Mouse (Mus musculus) mouse embryonic stem cell (cell line): ENCODE data around the gene Porcn.

Source experiments
- in situ Hi-C, 2 experiments: fragments of 300-500 bp; cut with MboI; formaldehyde crosslinking; loops; 1 replicate in 1 of 2; 3 replicates in 1 of 2; pipeline ENCODE4 v1.14.3; 2019 to 2020; ENCODE audit warnings: low sequenced_read_pairs in 2 of 2, low pct_unique_long_range_greater_than_20kb in 1 of 2, mixed read lengths in 1 of 2; ENCODE audit not compliant: unreplicated experiment in 1 of 2

The Porcn gene

GRCm38 (mm10) chrX:8206015-8206693 is at the start of gene Porcn:
TSS of gene Porcn (minus strand) at chrX:8206525.
- in situ Hi-C loops = no loop called here

DNA sequence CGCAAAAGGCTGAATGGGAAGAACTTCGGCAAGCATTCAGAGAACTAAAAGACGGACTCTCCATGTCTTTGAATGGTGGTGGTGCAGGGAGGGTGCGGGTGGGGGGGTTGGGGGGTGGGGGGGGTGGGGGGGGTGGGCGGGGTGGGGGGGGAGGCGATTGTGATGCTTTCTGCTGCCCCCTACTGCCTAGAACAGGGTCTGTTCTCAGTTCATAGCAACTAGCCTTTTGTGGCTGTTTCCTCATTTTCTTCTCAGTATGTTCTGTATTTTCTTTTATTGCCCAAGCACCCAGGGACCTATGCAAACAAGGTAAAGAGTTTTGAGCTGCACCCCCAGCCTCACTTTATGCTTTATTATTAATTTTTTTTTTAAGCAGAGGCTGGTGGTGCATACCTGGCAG is 49.5 kb upstream of the Porcn start:
- in situ Hi-C loops = no loop called here

GRCm38 (mm10) chrX:8253711-8254110 is 47.4 kb upstream of the Porcn start:
- in situ Hi-C loops = no loop called here

DNA sequence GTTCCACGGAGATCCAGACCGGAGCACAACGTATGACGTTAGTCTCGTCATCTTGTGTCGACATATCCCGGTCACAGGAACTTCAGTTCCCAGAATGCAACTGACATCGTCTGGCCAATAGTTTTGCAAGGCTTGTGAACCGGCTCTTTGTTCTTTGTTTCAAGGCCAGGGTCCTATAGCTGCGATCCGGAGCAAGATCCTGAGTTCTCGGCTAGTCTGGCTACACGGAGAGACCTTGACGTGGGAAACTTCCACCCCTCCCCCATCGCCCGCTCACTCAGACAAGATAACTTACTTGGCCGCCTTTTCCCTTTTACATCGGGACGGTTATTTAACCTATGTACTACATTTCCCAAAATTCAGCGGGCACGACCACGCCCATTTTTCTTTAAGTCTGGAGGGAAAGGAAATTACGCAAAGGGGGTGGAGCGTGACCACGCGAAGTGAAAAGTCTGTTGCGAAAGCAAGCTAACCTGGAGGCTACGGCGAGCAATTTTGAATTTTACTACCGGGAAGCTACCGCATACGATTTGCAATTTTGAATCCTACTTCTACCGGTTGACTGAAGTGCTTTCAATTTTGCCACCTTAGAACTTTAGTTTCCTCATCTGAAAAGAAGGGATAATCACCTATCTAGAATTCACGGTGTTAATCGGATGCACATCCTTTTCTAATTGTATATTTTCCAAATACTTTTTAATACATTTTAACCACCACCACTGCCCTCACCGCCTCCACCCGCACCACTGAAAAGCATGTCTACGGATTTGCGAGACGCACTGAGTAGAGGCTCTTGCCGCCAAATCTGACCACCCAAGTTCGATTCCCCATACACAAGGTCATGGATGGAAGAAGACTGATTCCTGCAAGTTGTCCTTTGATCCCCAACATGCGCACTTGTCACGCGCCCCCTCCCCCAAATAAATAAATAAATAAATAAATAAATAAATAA is 46.3 kb upstream of the Porcn start, which contains the start of gene Ftsj1:
Gene Ftsj1 (minus strand): TSS at position 73 of the 952 bp plus-strand sequence.
- in situ Hi-C loops = no loop called here

- in situ Hi-C loops = no loop called here
Measured at GRCm38 (mm10) chrX:8251789-8252333, 45.5 kb upstream of the Porcn start.

DNA sequence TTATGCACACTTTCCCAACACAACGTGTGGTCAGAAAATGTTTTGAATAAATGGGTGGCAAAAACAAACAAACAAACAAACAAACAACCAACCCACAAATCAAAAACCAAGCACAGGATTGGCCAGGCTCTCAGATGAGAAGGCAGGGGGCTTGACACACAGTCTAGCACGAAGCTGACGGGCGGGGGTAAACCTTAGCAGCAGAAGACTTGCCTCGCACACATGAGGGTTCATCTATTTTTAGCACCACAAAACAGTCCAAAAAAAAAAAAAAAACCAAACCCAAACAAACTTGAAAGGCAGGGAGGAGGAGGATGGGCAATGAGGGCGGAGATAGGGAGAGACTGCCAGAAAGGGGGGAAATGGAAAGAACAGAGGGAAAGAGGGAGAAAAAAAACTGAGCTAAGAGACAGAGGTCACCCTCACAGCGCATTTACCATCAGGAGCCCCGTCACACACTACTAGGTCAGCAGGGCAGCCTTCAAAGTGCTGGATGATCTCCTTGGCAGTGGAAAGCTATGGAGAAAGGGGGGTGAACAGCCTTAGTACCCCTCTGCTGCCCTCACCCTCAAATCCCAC is 42.3 kb upstream of the Porcn start:
- in situ Hi-C loops = loop anchor here in 1 of 2 experiments (5.0 kb wide), 1 partner anchor 96 kb away; no protein-coding TSS in a partner anchor

DNA sequence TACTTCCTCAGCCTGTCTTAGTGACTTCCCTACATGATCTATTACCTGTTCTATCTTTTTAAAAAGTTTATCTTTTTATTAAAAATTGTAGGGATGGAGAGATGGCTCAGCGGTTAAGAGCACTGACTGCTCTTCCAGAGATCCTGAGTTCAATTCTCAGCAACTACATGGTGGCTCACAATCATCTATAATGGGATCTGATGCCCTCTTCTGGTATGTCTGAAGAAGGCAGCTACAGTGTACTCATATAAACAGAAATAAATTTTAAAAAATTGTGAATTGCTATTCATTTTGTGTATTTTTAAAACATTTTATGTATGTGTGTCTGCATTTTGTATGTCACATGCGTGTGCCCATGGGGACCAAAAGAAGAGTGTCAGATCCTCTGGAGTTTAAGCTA is 41.4 kb upstream of the Porcn start:
- in situ Hi-C loops = loop anchor here in 1 of 2 experiments (5.0 kb wide), 1 partner anchor 95 kb away; no protein-coding TSS in a partner anchor

DNA sequence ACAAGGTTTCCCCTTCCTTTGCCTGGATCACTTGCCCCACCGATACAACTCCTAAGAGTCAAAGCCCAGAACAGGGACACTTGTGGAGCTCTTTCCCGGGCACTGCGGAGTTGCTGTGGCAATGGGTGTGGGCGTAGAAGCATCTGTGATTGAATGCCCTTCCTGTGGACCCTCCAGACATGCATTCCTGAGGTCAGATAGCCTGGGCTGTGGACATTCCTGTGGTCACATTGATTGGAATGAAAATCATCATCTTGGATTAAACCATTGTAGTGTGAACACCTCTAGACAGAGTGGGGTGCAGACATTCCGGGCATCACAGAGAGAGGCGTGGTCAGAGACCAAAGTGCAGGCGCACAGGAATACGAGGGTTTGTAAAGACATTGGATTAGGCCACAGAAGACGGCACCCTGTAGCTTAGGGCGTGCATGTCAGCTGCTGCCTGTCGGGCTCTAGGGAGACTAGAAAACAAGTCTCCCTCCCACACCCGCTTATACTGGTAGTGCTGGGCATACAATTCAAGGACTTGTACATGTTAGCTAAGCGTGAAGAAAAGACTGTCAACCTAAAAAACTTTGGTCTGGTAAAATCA is 32.6 kb upstream of the Porcn start:
- in situ Hi-C loops = no loop called here

DNA sequence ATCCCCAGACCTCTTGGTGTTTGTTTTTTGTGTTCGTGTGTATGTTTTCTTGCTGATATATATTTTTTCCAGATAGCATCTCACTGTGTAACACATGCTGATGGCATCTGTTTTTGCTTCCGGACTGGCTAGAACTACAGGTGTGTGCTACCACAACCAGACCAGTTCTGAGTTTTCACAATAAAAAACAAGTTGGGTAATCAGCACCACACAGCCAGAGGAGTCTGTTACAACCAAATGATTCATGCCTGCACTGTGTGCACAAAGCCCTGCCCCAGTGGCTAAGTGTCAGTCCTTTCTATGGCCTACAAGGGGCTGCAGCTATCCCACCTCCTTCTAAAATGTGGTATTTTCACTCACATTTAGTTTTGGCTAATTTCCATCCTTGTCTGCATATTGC is 30.4 kb upstream of the Porcn start:
- in situ Hi-C loops = no loop called here

- in situ Hi-C loops = no loop called here
Measured at GRCm38 (mm10) chrX:8233602-8234001, 27.3 kb upstream of the Porcn start.

DNA sequence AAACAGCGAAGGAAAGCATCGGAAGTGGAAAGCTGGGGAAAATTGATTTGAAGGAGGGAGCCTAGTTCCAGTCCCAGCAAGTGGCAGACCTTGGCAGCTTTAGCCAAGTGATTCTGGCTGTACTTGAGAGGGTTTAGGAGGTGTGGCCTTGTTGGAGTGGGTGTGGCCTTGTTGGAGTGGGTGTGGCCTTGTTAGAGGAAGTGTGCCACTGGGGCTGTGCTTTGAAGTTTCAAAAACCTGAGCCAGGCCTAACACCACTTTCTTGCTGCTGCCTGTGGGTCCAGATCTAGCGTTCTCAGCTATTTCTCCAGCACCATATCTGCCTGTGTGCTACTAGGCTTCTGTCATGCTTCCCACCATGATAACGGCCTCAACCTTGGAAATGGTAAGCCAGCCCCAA is 23.9 kb upstream of the Porcn start:
- in situ Hi-C loops = no loop called here

GRCm38 (mm10) chrX:8223473-8223872 is 17.1 kb upstream of the Porcn start:
- in situ Hi-C loops = loop anchor here in 1 of 2 experiments (5.0 kb wide), 1 partner anchor 51 kb away; no protein-coding TSS in a partner anchor

- in situ Hi-C loops = loop anchor here in 1 of 2 experiments (5.0 kb wide), 1 partner anchor 51 kb away; no protein-coding TSS in a partner anchor
Measured at GRCm38 (mm10) chrX:8222678-8223421, 16.5 kb upstream of the Porcn start.

DNA sequence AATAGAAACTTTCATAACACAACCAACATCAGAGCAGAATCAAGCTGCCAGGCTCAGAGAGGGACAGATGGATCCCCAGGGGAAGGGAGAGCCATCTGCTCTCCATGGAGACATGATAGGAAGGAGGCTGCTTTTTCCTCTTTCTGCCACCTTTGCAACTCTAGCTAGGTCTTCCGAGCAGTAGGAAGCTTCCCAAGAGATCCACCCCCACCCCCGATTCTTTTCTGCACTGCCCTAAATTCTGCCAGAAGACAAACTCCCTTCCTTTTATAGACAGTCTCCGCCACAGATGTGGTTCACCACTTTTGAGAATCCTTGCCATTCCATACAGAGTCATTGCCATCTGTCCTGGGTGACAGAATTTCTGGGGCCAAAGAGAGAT is 16.0 kb upstream of the Porcn start:
- in situ Hi-C loops = loop anchor here in 1 of 2 experiments (5.0 kb wide), 1 partner anchor 50 kb away; no protein-coding TSS in a partner anchor

DNA sequence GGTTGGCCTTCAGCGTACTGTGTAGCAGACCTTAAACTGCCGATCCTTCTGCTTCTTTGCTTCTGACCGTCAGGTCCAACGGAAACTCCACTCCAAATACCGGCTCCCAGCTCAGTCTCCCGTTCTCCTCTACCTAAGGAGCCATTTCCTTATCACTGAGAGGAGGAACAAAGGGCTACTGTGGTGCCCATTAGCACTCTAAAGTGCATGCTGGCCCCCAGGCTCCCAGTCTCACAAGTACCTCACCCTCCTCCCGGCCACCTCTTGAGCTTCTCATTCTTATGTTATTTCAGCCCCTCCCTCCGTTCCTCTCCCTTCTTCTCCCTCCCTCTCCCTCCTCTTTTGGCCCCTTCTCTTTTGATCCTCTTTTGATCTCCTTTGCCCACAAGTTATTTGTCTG is 13.3 kb upstream of the Porcn start:
- in situ Hi-C loops = loop anchor here in 1 of 2 experiments (5.0 kb wide), 1 partner anchor 47 kb away; no protein-coding TSS in a partner anchor

DNA sequence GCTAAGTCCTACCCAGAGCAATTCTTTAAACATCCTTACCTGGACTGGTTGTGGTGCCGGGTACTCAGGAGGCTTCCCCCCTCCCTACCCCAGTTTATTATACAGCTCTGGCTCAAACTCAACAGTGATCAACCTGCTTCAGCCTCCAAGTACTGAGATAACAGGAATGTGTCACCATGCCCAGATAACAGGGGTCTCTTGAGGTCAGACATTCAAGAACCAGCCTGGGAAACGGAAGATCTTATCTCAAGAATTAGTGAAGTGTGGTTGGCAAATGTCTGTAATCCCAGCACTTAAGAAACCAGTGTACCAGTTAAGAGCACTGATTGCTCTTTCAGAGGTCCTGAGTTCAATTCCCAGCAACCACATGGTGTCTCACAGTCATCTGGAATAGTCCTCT is 11.8 kb upstream of the Porcn start:
- in situ Hi-C loops = no loop called here

DNA sequence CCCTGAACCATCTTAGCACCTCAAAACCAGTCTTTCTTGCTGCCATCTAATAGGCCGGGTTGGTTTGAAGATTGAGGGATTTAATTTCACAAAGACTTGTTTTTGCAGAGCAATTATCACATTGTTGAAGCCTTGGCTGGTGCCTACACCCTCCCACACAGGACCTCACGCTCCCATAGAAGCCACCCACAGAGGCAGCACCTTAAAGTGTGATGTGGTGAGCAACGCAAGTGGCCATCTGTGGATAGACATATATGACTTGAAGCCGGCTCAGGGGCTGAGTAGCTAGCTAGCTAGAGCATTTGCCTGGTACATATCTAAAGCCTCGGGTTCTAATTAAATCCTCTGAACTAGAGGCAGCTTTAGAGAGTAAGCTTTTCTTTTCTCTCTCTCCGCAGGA is 11.1 kb upstream of the Porcn start:
- in situ Hi-C loops = no loop called here
